Mouse (Mus musculus): Measurements from ENCODE around the gene Gpsm3. TPM values are rescaled to one million over a fixed set of nuclear protein-coding genes. Genes with fewer than 3 reads are reported as not detected.
A peak's percentile ranks its signal among the peaks of the same experiment; 100 is the strongest.

The Gpsm3 gene
- polyA plus RNA-seq, 1 experiment = 3.1 TPM

DNA sequence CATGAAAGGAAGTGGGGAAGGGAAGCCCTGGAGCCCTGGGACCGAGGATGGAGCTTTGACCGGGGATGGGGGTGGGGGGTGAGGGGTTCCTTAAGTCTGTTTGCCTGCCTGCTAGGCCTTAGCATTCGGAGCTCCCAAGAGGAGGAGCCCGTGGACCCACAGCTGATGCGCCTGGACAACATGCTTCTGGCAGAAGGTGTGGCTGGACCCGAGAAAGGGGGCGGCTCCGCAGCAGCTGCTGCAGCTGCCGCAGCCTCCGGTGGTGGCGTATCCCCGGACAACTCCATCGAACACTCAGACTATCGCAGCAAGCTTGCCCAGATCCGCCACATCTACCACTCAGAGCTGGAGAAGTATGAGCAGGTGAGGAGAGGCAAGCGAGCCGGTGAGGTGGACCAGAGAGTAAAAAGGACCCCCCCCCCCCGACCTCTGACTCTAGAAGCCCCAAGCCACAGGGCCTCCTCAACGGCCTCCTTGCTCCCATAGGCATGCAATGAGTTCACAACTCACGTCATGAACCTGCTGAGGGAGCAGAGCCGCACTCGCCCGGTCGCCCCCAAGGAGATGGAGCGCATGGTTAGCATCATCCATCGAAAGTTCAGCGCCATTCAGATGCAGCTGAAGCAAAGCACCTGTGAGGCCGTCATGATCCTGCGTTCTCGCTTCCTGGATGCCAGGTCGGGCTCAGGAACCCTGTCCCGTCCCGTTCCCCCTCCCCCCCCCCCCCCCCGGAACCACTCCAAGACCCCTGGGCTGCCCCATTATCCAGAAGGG lies 4.3 kb downstream of the Gpsm3 start:
- peak overlapping the region; percentile 99 for H3K4me2 ChIP-seq (ENCODE audit: low read depth)

DNA sequence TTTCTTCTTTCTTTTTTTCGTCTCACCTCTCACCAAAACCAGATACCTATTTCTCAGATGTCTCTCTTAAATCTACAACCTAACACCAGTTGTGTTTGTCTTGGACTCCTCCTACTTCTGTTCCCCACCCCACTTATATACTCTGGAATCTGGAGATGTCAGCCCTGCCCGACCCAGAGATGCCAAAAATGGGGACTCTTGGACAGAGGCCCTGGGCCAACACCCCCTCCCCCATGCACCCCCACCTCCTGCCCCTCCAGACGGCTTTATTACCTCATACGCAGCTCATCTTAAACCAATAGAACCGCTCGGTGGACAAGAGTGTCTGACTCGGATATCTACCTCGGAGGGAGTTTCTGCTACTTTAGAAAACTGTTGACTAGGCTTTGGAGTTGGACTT lies 6.5 kb downstream of the Gpsm3 start:
- H3K4me3 ChIP-seq = no peak overlapping the region
- no peaks in the 10 kb centered on the region for H3K36me3 ChIP-seq (ENCODE audit: control insufficient read depth, insufficient read depth)
- no peaks in the 10 kb centered on the region for H3K27me3 ChIP-seq (ENCODE audit: control insufficient read depth, insufficient read depth, insufficient read length)
- TF ChIP-seq MAX (IDR thresholded peaks at IDR 0.05; ENCODE audit: low read depth) = no peak
- no peak for TF ChIP-seq REST (IDR thresholded peaks at IDR 0.05; ENCODE audit: insufficient read depth, insufficient read length)
- no peak for TF ChIP-seq USF1 (IDR thresholded peaks at IDR 0.05; ENCODE audit: low read depth)
- TF ChIP-seq POLR2A (IDR thresholded peaks at IDR 0.05; ENCODE audit: insufficient read length, low read depth) = no peak
- TF ChIP-seq CEBPB (IDR thresholded peaks at IDR 0.05; ENCODE audit: insufficient read depth, poor library complexity, severe bottlenecking) = no peak
- TF ChIP-seq E2F4 (IDR thresholded peaks at IDR 0.05; ENCODE audit: insufficient read depth) = no peak
- TF ChIP-seq TCF12 (IDR thresholded peaks at IDR 0.05; ENCODE audit: insufficient read depth, poor library complexity, severe bottlenecking) = no peak
- no peak for TF ChIP-seq POLR2AphosphoS2 (IDR thresholded peaks at IDR 0.05; ENCODE audit: insufficient read length, low read depth)
- TF ChIP-seq MYOG (IDR thresholded peaks at IDR 0.05; ENCODE audit: control insufficient read depth in 1 of 3, insufficient read depth in 1 of 3, insufficient read length in 2 of 3, low read depth in 2 of 3) = no peak
- TF ChIP-seq MYOD1 (IDR thresholded peaks at IDR 0.05; ENCODE audit: control insufficient read depth in 1 of 3, insufficient read length in 2 of 3, low read depth in 2 of 3) = no peak
- TF ChIP-seq SRF (IDR thresholded peaks at IDR 0.05; ENCODE audit: control insufficient read depth, insufficient read length, low read depth) = no peak
- TF ChIP-seq TCF3 (IDR thresholded peaks at IDR 0.05; ENCODE audit: insufficient read length, low read depth) = no peak
- no peaks in the 10 kb centered on the region for H3K79me2 ChIP-seq (ENCODE audit: control insufficient read depth, insufficient read depth)
- no peak overlapping the region for H3ac ChIP-seq (ENCODE audit: control insufficient read depth, insufficient read length)
- H3K4me2 ChIP-seq (ENCODE audit: low read depth) = no peak overlapping the region

More for the DNA sequence above, 4.3 kb downstream of the Gpsm3 start:
- Histone ChIP-seq H3ac (ENCODE audit: control insufficient read depth, insufficient read length) (no peak overlapping the region), H3K36me3 (ENCODE audit: control insufficient read depth, insufficient read depth) (no peaks in the 10 kb centered on the region), H3K27me3 (ENCODE audit: control insufficient read depth, insufficient read depth, insufficient read length) (no peaks in the 10 kb centered on the region), H3K4me3 (peak overlapping the region; percentile 42), H3K79me2 (ENCODE audit: control insufficient read depth, insufficient read depth) (no peaks in the 10 kb centered on the region)
- TF ChIP-seq E2F4 (IDR thresholded peaks at IDR 0.05; ENCODE audit: insufficient read depth) = no peak
- TF ChIP-seq MAX (IDR thresholded peaks at IDR 0.05; ENCODE audit: low read depth) = no peak
- peak; percentile 56 for TF ChIP-seq TCF3 (IDR thresholded peaks at IDR 0.05; ENCODE audit: insufficient read length, low read depth)
- peak in 2 of 3 experiments; percentile 80 to 93 for TF ChIP-seq MYOD1 (IDR thresholded peaks at IDR 0.05; ENCODE audit: control insufficient read depth in 1 of 3, insufficient read length in 2 of 3, low read depth in 2 of 3)
- TF ChIP-seq MYOG (IDR thresholded peaks at IDR 0.05; ENCODE audit: control insufficient read depth in 1 of 3, insufficient read depth in 1 of 3, insufficient read length in 2 of 3, low read depth in 2 of 3) = peak in 2 of 3 experiments; percentile 86 to 92

DNA sequence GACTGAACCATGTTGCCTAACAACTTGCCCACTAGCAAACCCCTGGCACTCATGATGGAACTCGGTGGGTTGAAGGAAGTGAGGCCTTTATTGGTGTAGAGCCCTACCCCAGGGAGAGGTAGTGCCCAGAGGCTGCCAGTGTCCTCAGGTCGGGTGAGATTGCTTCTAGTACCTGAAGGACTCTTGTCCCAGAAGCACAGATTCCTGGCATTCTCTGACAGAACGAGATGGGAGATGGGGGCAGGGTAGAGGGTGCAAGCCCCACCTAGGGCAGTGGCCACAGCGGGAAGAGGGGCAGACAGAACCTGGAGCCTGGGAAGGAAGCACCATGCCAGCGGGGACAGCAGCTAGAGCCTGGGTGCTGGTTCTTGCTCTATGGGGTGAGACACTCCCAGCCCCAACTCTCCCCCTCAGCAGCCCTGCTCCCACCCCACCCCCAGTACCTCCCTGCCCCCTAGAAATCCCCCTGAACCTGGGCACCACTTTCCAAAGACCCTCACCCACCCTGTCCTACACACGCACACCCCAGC lies 8.0 kb downstream of the Gpsm3 start, which contains the start of gene Ager:
TSS of gene Ager (plus strand) at position 297 of the 530 bp plus-strand sequence.
- Histone ChIP-seq H3K4me3 (no peak within 1 kb of the TSS), H3ac (ENCODE audit: control insufficient read depth, insufficient read length) (no peak within 1 kb of the TSS), H3K79me2 (ENCODE audit: control insufficient read depth, insufficient read depth) (peaks cover 5% of the 10 kb centered on the region), H3K36me3 (ENCODE audit: control insufficient read depth, insufficient read depth) (no peaks in the 10 kb centered on the region), H3K27me3 (ENCODE audit: control insufficient read depth, insufficient read depth, insufficient read length) (no peaks in the 10 kb centered on the region), H3K4me2 (ENCODE audit: low read depth) (no peak within 1 kb of the TSS)
- peak; percentile 84 for TF ChIP-seq POLR2AphosphoS2 (IDR thresholded peaks at IDR 0.05; ENCODE audit: insufficient read length, low read depth)
- no peak for TF ChIP-seq CEBPB (IDR thresholded peaks at IDR 0.05; ENCODE audit: insufficient read depth, poor library complexity, severe bottlenecking)
- TF ChIP-seq POLR2A (IDR thresholded peaks at IDR 0.05; ENCODE audit: insufficient read length, low read depth) = peak; percentile 14
- TF ChIP-seq MYOG (IDR thresholded peaks at IDR 0.05; ENCODE audit: control insufficient read depth in 1 of 3, insufficient read depth in 1 of 3, insufficient read length in 2 of 3, low read depth in 2 of 3) = no peak

DNA sequence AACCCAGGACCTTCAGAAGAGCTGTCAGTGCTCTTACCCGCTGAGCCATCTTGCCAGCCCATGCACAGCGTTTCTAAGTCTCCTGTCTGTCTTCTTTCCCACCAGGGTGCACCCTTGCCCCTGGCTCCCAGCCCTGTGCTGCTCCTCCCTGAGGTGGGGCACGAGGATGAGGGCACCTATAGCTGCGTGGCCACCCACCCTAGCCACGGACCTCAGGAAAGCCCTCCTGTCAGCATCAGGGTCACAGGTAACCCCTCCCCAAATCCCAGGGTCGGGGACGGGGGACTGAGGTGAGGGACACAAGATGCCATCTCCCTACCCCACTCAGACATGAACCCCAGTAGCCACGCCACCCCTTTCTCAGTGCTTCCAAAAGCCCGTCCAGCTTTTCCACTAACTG lies 10.3 kb downstream of the Gpsm3 start:
- no peaks in the 10 kb centered on the region for H3K36me3 ChIP-seq (ENCODE audit: control insufficient read depth, insufficient read depth)
- no peak overlapping the region for H3ac ChIP-seq (ENCODE audit: control insufficient read depth, insufficient read length)
- no peak overlapping the region for H3K4me2 ChIP-seq (ENCODE audit: low read depth)
- no peak overlapping the region for H3K4me3 ChIP-seq
- peaks cover 13% of the 10 kb centered on the region for H3K79me2 ChIP-seq (ENCODE audit: control insufficient read depth, insufficient read depth)
- TF ChIP-seq MYOD1 (IDR thresholded peaks at IDR 0.05; ENCODE audit: control insufficient read depth in 1 of 3, insufficient read length in 2 of 3, low read depth in 2 of 3) = no peak
- TF ChIP-seq MYOG (IDR thresholded peaks at IDR 0.05; ENCODE audit: control insufficient read depth in 1 of 3, insufficient read depth in 1 of 3, insufficient read length in 2 of 3, low read depth in 2 of 3) = no peak
- TF ChIP-seq CEBPB (IDR thresholded peaks at IDR 0.05; ENCODE audit: insufficient read depth, poor library complexity, severe bottlenecking) = no peak
- TF ChIP-seq POLR2AphosphoS2 (IDR thresholded peaks at IDR 0.05; ENCODE audit: insufficient read length, low read depth) = no peak
- no peak for TF ChIP-seq USF1 (IDR thresholded peaks at IDR 0.05; ENCODE audit: low read depth)
- no peak for TF ChIP-seq TCF3 (IDR thresholded peaks at IDR 0.05; ENCODE audit: insufficient read length, low read depth)
- no peak for TF ChIP-seq E2F4 (IDR thresholded peaks at IDR 0.05; ENCODE audit: insufficient read depth)
- no peak for TF ChIP-seq SRF (IDR thresholded peaks at IDR 0.05; ENCODE audit: control insufficient read depth, insufficient read length, low read depth)
- no peak for TF ChIP-seq POLR2A (IDR thresholded peaks at IDR 0.05; ENCODE audit: insufficient read length, low read depth)
- TF ChIP-seq TCF12 (IDR thresholded peaks at IDR 0.05; ENCODE audit: insufficient read depth, poor library complexity, severe bottlenecking) = no peak
- TF ChIP-seq MAX (IDR thresholded peaks at IDR 0.05; ENCODE audit: low read depth) = no peak
- TF ChIP-seq REST (IDR thresholded peaks at IDR 0.05; ENCODE audit: insufficient read depth, insufficient read length) = no peak
- H3K27me3 ChIP-seq (ENCODE audit: control insufficient read depth, insufficient read depth, insufficient read length) = no peaks in the 10 kb centered on the region

Data from myocyte (in vitro differentiated cells).